Mouse (Mus musculus): Measurements from ENCODE around the gene Mast4.

DNA sequence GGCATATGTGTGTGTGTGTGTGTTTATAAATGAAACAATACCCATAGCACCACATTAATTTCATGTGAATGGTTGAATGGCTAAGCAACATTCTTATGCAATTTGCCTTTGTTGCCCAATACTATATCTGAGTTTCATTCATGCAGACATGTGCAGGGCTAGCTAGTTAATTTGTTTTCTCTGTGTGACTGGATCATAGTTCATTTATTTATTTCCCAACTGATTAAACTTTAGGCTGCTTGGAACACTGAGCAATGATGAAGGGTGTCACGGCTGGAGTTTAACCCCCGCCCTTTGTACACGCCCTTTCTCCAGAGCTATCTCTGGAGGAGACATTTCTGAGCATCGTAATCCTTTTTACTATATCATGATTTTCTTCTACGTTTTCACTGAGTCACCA lies 481.4 kb downstream of the Mast4 start:
- TF ChIP-seq CTCF (IDR thresholded peaks at IDR 0.05; ENCODE audit: low read depth), result no peak
- TF ChIP-seq EP300 (IDR thresholded peaks at IDR 0.05; ENCODE audit: low read depth), result no peak
